Mouse (Mus musculus) small intestine, adult 2 months (tissue): Measurements from ENCODE around the gene Acox1.

ENCODE experiments used
- CTCF ChIP-seq: fragments of 200-500 bp; IDR thresholded peaks from 2 replicates; pipeline ENCODE4 v1.5.1; 2012; ENCODE audit warnings: low read depth, mild to moderate bottlenecking, control low read depth, inconsistent platforms, low read length, moderate library complexity, mixed read lengths; ENCODE audit not compliant: insufficient replicate concordance, insufficient read length; ENCODE audit errors: extremely low read depth
- POLR2A ChIP-seq: fragments of 200-500 bp; IDR thresholded peaks from 2 replicates; pipeline ENCODE4 v1.6.1; 2012; ENCODE audit warnings: low read depth, mild to moderate bottlenecking, control low read depth, inconsistent platforms, low read length, moderate library complexity

GRCm38 (mm10) chr11:116132366-116133333 lies 66.2 kb downstream of the Acox1 start:
- TF ChIP-seq POLR2A: no peak
- no peak for TF ChIP-seq CTCF
